Mouse (Mus musculus): ENCODE measurements at regions not wholly inside any gene's neighbourhood (a gene's known extent, or its start where the extent isn't known, plus 50 kb on each side); places are given as distances from the start of the nearest gene placed in this dataset.
"Not testable (repeated sequence)": the region's sequence is repeated elsewhere in the genome, so short reads cannot be mapped to it uniquely, and the experiment has no call there.

- no peak for DNase-seq (ENCODE audit: low read depth, low spot score)
Measured at GRCm38 (mm10) chr8:103634951-103635350, 466.5 kb upstream of the Cdh5 start.

GRCm38 (mm10) chr8:103643621-103644020 is 457.8 kb upstream of the Cdh5 start:
- no peak for DNase-seq (ENCODE audit: low read depth, low spot score)

GRCm38 (mm10) chr8:103644106-103644505 is 457.3 kb upstream of the Cdh5 start:
- no peak for DNase-seq (ENCODE audit: low read depth, low spot score)

- no peak for DNase-seq (ENCODE audit: low read depth, low spot score)
Measured at GRCm38 (mm10) chr8:103644845-103645244, 456.6 kb upstream of the Cdh5 start.

- DNase-seq (ENCODE audit: low read depth, low spot score): no peak
Measured at GRCm38 (mm10) chr8:103664796-103665195, 436.6 kb upstream of the Cdh5 start.

GRCm38 (mm10) chr8:103686233-103686632 is 415.2 kb upstream of the Cdh5 start:
- not testable (repeated sequence) for DNase-seq (ENCODE audit: low read depth, low spot score)

- no peak for DNase-seq (ENCODE audit: low read depth, low spot score)
Measured at GRCm38 (mm10) chr8:103690438-103690837, 411.0 kb upstream of the Cdh5 start.

- DNase-seq (ENCODE audit: low read depth, low spot score): no peak
Measured at GRCm38 (mm10) chr8:103693531-103693930, 407.9 kb upstream of the Cdh5 start.

GRCm38 (mm10) chr8:103694331-103694891 is 407.0 kb upstream of the Cdh5 start:
- no peak for DNase-seq (ENCODE audit: low read depth, low spot score)

- DNase-seq (ENCODE audit: low read depth, low spot score): no peak
Measured at GRCm38 (mm10) chr8:103699016-103699520, 402.4 kb upstream of the Cdh5 start.

- no peak for DNase-seq (ENCODE audit: low read depth, low spot score)
Measured at GRCm38 (mm10) chr8:103702236-103702635, 399.2 kb upstream of the Cdh5 start.

- no peak for DNase-seq (ENCODE audit: low read depth, low spot score)
Measured at GRCm38 (mm10) chr8:103706084-103706483, 395.3 kb upstream of the Cdh5 start.

GRCm38 (mm10) chr8:103710871-103711270 is 390.6 kb upstream of the Cdh5 start:
- not testable (repeated sequence) for DNase-seq (ENCODE audit: low read depth, low spot score)

- no peak for DNase-seq (ENCODE audit: low read depth, low spot score)
Measured at GRCm38 (mm10) chr8:103717723-103718122, 383.7 kb upstream of the Cdh5 start.

- DNase-seq (ENCODE audit: low read depth, low spot score): no peak
Measured at GRCm38 (mm10) chr8:103733466-103733865, 368.0 kb upstream of the Cdh5 start.

- DNase-seq (ENCODE audit: low read depth, low spot score): no peak
Measured at GRCm38 (mm10) chr8:103738330-103738729, 363.1 kb upstream of the Cdh5 start.

GRCm38 (mm10) chr8:103741395-103741794 is 360.0 kb upstream of the Cdh5 start:
- DNase-seq (ENCODE audit: low read depth, low spot score): no peak

- DNase-seq (ENCODE audit: low read depth, low spot score): no peak
Measured at GRCm38 (mm10) chr8:103748734-103749133, 352.7 kb upstream of the Cdh5 start.

GRCm38 (mm10) chr8:103750278-103751097 is 350.9 kb upstream of the Cdh5 start:
- DNase-seq (ENCODE audit: low read depth, low spot score): no peak

- no peak for DNase-seq (ENCODE audit: low read depth, low spot score)
Measured at GRCm38 (mm10) chr8:103751161-103751560, 350.3 kb upstream of the Cdh5 start.

GRCm38 (mm10) chr8:103763821-103764220 is 337.6 kb upstream of the Cdh5 start:
- no peak for DNase-seq (ENCODE audit: low read depth, low spot score)

- no peak for DNase-seq (ENCODE audit: low read depth, low spot score)
Measured at GRCm38 (mm10) chr8:103779658-103780057, 321.8 kb upstream of the Cdh5 start.

GRCm38 (mm10) chr8:103788308-103788707 is 313.1 kb upstream of the Cdh5 start:
- no peak for DNase-seq (ENCODE audit: low read depth, low spot score)
